Mouse (Mus musculus): ENCODE results near the gene Pdcd7. TPM values are rescaled to one million over a fixed set of nuclear protein-coding genes. Genes with fewer than 3 reads are reported as not detected.

Gene Pdcd7
- polyA plus RNA-seq, 1 experiment from 2014 or later, result 14.6 TPM

- H3K4me3 ChIP-seq (ENCODE audit: low read depth, low read length), result no peak overlapping the region
- ATAC-seq (ENCODE audit: low FRiP score) (no peak), DNase-seq (ENCODE audit: low spot score, missing footprints) (no peak)
- no peaks in the 10 kb centered on the region; the same call in 1 of the 2 replicates for H3K4me1 ChIP-seq (ENCODE audit: control insufficient read depth, insufficient read depth, low read length)
- WGBS, result 51% methylated on average over 8 of the region's 8 CpGs
- H3K27ac ChIP-seq (ENCODE audit: low read depth, low read length), result no peak overlapping the region
- H3K9me3 ChIP-seq (ENCODE audit: control insufficient read depth, low read length), result no peaks in the 10 kb centered on the region
- no peak overlapping the region for H3K4me2 ChIP-seq
- H3K27me3 ChIP-seq (ENCODE audit: control insufficient read depth, insufficient read depth, low read length), result peaks cover 19% of the 10 kb centered on the region
- H3K36me3 ChIP-seq (ENCODE audit: control insufficient read depth, insufficient read depth, low read length), result no peaks in the 10 kb centered on the region
- no peak overlapping the region for H3K9ac ChIP-seq (ENCODE audit: low read length)
These were observed 40.7 kb downstream of the Pdcd7 start for GRCm38 (mm10) chr9:65386373-65387140.

DNA sequence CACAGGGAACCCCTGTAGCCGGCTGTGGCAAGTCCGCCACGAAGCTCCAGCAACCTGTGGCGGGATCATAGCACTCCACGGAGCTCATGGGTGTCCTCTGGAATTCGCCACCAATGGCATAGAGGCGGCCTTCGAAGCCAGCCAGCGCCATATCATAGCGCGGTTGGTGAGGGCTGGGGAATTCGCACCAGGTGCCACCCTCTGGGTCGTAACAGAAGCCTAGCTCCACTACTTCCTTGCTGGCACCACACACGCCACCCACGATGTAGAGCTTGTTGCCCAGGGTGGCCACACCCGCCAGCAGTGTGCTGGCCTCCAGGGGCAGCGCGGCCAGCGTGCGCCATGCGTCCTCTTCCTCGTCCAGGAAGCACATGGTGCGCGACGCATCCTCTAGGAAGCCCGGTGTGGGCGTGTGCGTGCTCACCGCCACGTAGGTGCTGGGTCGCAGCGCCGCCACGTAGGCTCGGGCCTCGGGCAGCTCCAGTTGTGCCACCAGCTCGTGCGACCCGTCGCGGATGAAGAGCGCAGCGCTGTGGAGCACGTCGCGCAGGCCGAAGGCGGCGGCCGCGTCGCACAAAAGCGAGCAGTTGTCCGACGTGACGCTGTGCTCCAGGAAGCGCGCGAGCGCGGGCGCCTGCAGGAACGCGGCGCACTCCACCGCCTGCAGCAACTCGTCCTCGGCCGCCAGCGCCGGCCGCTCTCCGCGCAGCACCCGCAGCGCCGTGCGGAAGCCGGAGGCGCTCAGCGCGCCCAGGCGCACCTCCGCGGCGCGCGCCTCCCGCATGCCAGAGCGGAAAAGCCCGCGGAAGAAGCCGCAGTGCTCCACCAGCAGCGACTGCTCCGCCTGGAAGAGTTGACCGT, 45.1 kb downstream of the Pdcd7 start:
- ATAC-seq (ENCODE audit: low FRiP score), result no peak
- H3K9me3 ChIP-seq (ENCODE audit: control insufficient read depth, low read length), result no peaks in the 10 kb centered on the region
- peaks cover 28% of the 10 kb centered on the region for H3K27me3 ChIP-seq (ENCODE audit: control insufficient read depth, insufficient read depth, low read length)
- no peaks in the 10 kb centered on the region; the same call in 1 of the 2 replicates for H3K4me1 ChIP-seq (ENCODE audit: control insufficient read depth, insufficient read depth, low read length)
- H3K4me3 ChIP-seq (ENCODE audit: low read depth, low read length), result peak overlapping the region; percentile 24
- peak; percentile 88 for DNase-seq (ENCODE audit: low spot score, missing footprints)
- peak overlapping the region; percentile 38 for H3K4me2 ChIP-seq
- H3K36me3 ChIP-seq (ENCODE audit: control insufficient read depth, insufficient read depth, low read length), result no peaks in the 10 kb centered on the region
- H3K27ac ChIP-seq (ENCODE audit: low read depth, low read length), result no peak overlapping the region
- WGBS, result 18% methylated on average over 96 of the region's 96 CpGs
- H3K9ac ChIP-seq (ENCODE audit: low read length), result peak overlapping the region; percentile 14

DNA sequence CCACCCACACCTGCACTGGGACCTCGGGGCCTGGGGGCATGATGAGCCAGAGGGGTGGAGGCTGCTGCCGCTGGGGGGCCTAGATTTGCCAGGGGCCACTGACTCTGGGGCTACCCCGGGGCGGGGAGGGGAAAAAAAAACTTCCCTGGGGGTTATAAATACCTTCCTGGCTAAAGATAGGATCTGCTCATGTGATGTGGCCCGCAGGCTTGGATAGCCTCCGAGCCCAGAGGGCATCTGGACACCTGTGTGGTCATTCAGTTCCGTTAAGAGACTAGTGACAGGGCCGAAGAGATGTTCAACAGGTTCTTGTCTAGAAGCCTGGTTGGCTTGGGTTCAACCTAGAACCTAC, 45.7 kb downstream of the Pdcd7 start, which contains the start of gene Kbtbd13:
Gene Kbtbd13, minus strand, starts transcription at position 40 of the 352 bp plus-strand sequence.
- Histone ChIP-seq H3K27ac (ENCODE audit: low read depth, low read length) (no peak within 1 kb of the TSS), H3K4me2 (peak within 1 kb of the TSS; percentile 38), H3K36me3 (ENCODE audit: control insufficient read depth, insufficient read depth, low read length) (no peaks in the 10 kb centered on the region), H3K9ac (ENCODE audit: low read length) (peak within 1 kb of the TSS; percentile 14), H3K27me3 (ENCODE audit: control insufficient read depth, insufficient read depth, low read length) (peaks cover 28% of the 10 kb centered on the region), H3K9me3 (ENCODE audit: control insufficient read depth, low read length) (no peaks in the 10 kb centered on the region), H3K4me3 (ENCODE audit: low read depth, low read length) (peak within 1 kb of the TSS; percentile 24), H3K4me1 (ENCODE audit: control insufficient read depth, insufficient read depth, low read length) (no peaks in the 10 kb centered on the region; the same call in 1 of the 2 replicates)
- ATAC-seq (ENCODE audit: low FRiP score) (no peak), DNase-seq (ENCODE audit: low spot score, missing footprints) (no peak)
- WGBS, result 47% methylated on average over 8 of the region's 8 CpGs

DNA sequence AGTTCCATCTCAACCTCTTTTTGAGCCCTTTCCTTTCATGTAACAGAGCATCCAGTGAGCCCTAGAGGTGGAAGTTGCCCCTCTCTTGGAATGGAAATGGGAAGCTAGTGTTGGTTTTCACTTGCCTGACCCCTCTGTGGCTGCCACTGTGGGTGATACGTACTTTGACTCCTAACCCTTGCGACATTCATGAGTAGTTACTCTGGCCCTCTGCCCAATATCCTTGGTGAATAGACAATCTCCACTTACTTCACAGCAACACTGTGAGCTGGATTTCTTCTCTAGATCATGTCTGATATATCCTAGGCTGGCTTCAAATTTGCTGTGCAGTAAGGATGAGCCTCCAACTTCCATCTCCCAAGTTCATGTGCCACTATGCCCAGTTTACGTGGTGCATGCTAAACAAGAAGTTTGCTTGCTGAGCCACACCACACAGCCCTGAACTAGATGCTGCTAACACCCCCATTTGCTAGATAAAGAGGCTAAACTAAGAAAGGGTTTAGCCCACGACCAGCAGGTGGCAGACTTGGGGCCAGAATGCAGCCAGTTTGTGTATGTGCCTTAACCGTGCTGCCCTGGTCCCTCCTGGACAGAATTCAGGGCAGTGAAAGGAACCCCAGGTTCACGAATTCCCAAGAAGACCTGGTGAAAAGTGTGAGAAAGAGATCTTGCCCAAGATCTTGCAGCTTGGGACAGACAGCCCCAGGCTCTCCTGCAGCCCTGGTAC, 46.9 kb downstream of the Pdcd7 start:
- Histone ChIP-seq H3K9me3 (ENCODE audit: control insufficient read depth, low read length) (no peaks in the 10 kb centered on the region), H3K4me2 (no peak overlapping the region), H3K27ac (ENCODE audit: low read depth, low read length) (no peak overlapping the region), H3K4me3 (ENCODE audit: low read depth, low read length) (no peak overlapping the region), H3K4me1 (ENCODE audit: control insufficient read depth, insufficient read depth, low read length) (no peaks in the 10 kb centered on the region; the same call in 1 of the 2 replicates), H3K27me3 (ENCODE audit: control insufficient read depth, insufficient read depth, low read length) (peaks cover 28% of the 10 kb centered on the region), H3K9ac (ENCODE audit: low read length) (no peak overlapping the region), H3K36me3 (ENCODE audit: control insufficient read depth, insufficient read depth, low read length) (no peaks in the 10 kb centered on the region)
- 34% methylated on average over 6 of the region's 6 CpGs for WGBS
- DNase-seq (ENCODE audit: low spot score, missing footprints) (peak; percentile 93), ATAC-seq (ENCODE audit: low FRiP score) (no peak)

DNA sequence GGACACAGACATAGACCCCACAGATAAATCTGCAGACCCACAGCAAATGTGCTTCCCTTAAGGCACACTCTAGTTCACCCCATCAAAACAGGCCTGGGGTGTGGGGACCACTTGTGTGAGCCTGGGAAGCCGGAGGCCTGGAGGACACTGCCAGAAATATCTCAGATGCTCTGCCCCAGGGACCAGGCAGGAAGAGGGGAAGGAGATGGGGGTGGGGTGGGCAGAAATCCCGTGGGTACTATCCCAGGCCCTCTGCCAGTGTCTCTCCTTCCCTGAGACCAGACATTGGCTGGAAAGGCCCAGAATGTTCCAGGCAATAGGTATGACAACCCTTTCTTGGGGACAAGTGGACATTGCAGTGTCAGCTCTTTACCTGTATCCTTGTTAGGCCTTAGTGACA, 47.7 kb downstream of the Pdcd7 start:
- Histone ChIP-seq H3K9ac (ENCODE audit: low read length) (no peak overlapping the region), H3K27me3 (ENCODE audit: control insufficient read depth, insufficient read depth, low read length) (peaks cover 28% of the 10 kb centered on the region), H3K27ac (ENCODE audit: low read depth, low read length) (no peak overlapping the region)

DNA sequence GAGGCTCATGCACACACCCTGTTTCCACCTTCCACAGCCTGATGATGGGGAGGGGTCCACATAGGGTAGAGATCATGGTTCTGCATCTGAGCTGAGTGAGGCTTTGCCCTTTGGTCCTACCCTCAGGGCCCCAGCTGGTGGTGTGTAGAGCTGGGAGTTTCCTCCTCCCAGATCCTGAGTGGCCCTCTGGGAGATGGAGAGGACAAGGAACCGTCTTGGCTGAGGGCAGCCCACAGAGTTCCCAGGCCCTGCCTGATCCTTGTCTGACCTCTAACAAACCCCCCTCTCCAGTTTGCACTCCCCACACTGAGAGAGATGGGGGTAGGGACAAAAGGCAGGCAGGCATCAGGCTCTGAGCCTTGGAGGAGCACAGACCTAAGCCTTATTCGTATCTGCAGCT, 48.5 kb downstream of the Pdcd7 start:
- Histone ChIP-seq H3K27ac (ENCODE audit: low read depth, low read length) (no peak overlapping the region), H3K9ac (ENCODE audit: low read length) (no peak overlapping the region), H3K36me3 (ENCODE audit: control insufficient read depth, insufficient read depth, low read length) (no peaks in the 10 kb centered on the region), H3K27me3 (ENCODE audit: control insufficient read depth, insufficient read depth, low read length) (peaks cover 26% of the 10 kb centered on the region), H3K4me2 (no peak overlapping the region), H3K4me3 (ENCODE audit: low read depth, low read length) (no peak overlapping the region), H3K9me3 (ENCODE audit: control insufficient read depth, low read length) (no peaks in the 10 kb centered on the region), H3K4me1 (ENCODE audit: control insufficient read depth, insufficient read depth, low read length) (no peaks in the 10 kb centered on the region; the same call in 1 of the 2 replicates)
- WGBS, result 65% methylated on average over 2 of the region's 2 CpGs
- ATAC-seq (ENCODE audit: low FRiP score) (0 out of 2 replicates have a peak, but pooled peaks have one; percentile 7), DNase-seq (ENCODE audit: low spot score, missing footprints) (no peak)

More for the DNA sequence above, 47.7 kb downstream of the Pdcd7 start:
- H3K9me3 ChIP-seq (ENCODE audit: control insufficient read depth, low read length), result no peaks in the 10 kb centered on the region
- 54% methylated on average over 2 of the region's 2 CpGs for WGBS
- no peak overlapping the region for H3K4me2 ChIP-seq
- H3K4me1 ChIP-seq (ENCODE audit: control insufficient read depth, insufficient read depth, low read length), result no peaks in the 10 kb centered on the region; the same call in 1 of the 2 replicates
- ATAC-seq (ENCODE audit: low FRiP score) (no peak), DNase-seq (ENCODE audit: low spot score, missing footprints) (no peak)
- H3K4me3 ChIP-seq (ENCODE audit: low read depth, low read length), result no peak overlapping the region
- no peaks in the 10 kb centered on the region for H3K36me3 ChIP-seq (ENCODE audit: control insufficient read depth, insufficient read depth, low read length)

DNA sequence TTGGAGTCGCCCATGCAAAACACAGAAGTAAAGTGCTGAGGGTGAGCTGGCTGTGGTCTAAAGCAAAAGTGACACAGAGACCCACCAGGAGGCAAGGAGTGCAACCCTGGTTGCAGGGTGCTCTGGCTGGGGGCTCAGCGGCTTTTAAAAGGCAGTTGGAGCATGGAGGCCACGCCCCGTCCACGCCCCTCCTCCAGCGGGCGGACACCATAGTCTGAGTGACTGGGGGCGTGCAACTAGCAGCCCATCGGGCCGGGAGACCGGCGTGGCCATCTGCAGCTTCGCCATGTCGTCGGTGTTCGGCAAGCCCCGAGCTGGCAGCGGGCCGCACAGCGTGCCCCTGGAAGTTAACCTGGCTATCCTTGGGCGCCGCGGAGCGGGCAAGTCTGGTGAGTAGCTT, 52.4 kb downstream of the Pdcd7 start, which contains the start of gene Rasl12:
Gene Rasl12, plus strand, starts transcription at position 228 of the 400 bp plus-strand sequence.
- Histone ChIP-seq H3K9ac (ENCODE audit: low read length) (peak within 1 kb of the TSS; percentile 72), H3K27me3 (ENCODE audit: control insufficient read depth, insufficient read depth, low read length) (no peaks in the 10 kb centered on the region), H3K9me3 (ENCODE audit: control insufficient read depth, low read length) (no peaks in the 10 kb centered on the region), H3K4me1 (ENCODE audit: control insufficient read depth, insufficient read depth, low read length) (no peaks in the 10 kb centered on the region; the same call in 1 of the 2 replicates), H3K4me2 (peak within 1 kb of the TSS; percentile 68), H3K36me3 (ENCODE audit: control insufficient read depth, insufficient read depth, low read length) (no peaks in the 10 kb centered on the region), H3K27ac (ENCODE audit: low read depth, low read length) (no peak within 1 kb of the TSS), H3K4me3 (ENCODE audit: low read depth, low read length) (peak within 1 kb of the TSS; percentile 46)
- DNase-seq (ENCODE audit: low spot score, missing footprints) (peak; percentile 97), ATAC-seq (ENCODE audit: low FRiP score) (peak; percentile 82)
- WGBS, result 2% methylated on average over 23 of the region's 24 CpGs

- Histone ChIP-seq H3K27me3 (ENCODE audit: control insufficient read depth, insufficient read depth, low read length) (no peaks in the 10 kb centered on the region), H3K4me2 (no peak overlapping the region), H3K9ac (ENCODE audit: low read length) (no peak overlapping the region), H3K27ac (ENCODE audit: low read depth, low read length) (no peak overlapping the region), H3K4me1 (ENCODE audit: control insufficient read depth, insufficient read depth, low read length) (no peaks in the 10 kb centered on the region; the same call in 1 of the 2 replicates), H3K36me3 (ENCODE audit: control insufficient read depth, insufficient read depth, low read length) (no peaks in the 10 kb centered on the region), H3K4me3 (ENCODE audit: low read depth, low read length) (no peak overlapping the region), H3K9me3 (ENCODE audit: control insufficient read depth, low read length) (no peaks in the 10 kb centered on the region)
- no peak for DNase-seq (ENCODE audit: low spot score, missing footprints)
- no peak for ATAC-seq (ENCODE audit: low FRiP score)
- WGBS, result 87% methylated on average over 6 of the region's 6 CpGs
These were observed 54.0 kb downstream of the Pdcd7 start for GRCm38 (mm10) chr9:65399934-65400333.
